Mouse (Mus musculus) hindbrain, embryonic 14.5 days (tissue): ENCODE data around the gene Ddb2. TPM values are rescaled to one million over a fixed set of nuclear protein-coding genes. Genes with fewer than 3 reads are reported as not detected.

Source experiments
- ATAC-seq: fragments of 200-750 bp; cut with Nextera tagmentation; 2 replicates; pipeline ENCODE4 v1.8.0; 2017; ENCODE audit warnings: moderate number of reproducible peaks, mild to moderate bottlenecking, moderate TSS enrichment, moderate library complexity; ENCODE audit not compliant: low FRiP score
- DNase-seq: peaks from one replicate; pipeline ENCODE4 v3.0.0-alpha.2; 2015; ENCODE audit warnings: low spot score
- H3K27ac ChIP-seq: fragments of 300-500 bp; sonication (generic); 2 replicates; pipeline ENCODE4 v1.5.1; 2014; ENCODE audit warnings: mild to moderate bottlenecking, moderate library complexity
- H3K27me3 ChIP-seq: fragments of 300-500 bp; sonication (generic); 2 replicates; pipeline ENCODE4 v1.6.1; 2014; ENCODE audit warnings: mild to moderate bottlenecking, low read length, mixed read lengths; ENCODE audit not compliant: control insufficient read depth, insufficient read depth
- H3K36me3 ChIP-seq: fragments of 300-500 bp; sonication (generic); replicated peaks from 2 replicates; pipeline ENCODE4 v1.6.1; 2014; ENCODE audit not compliant: control insufficient read depth, insufficient read depth
- H3K4me1 ChIP-seq: fragments of 300-500 bp; sonication (generic); replicated peaks from 2 replicates; pipeline ENCODE4 v1.6.1; 2014; ENCODE audit warnings: antibody characterized with exemption, low read length, mixed read lengths; ENCODE audit not compliant: control insufficient read depth, insufficient read depth
- H3K4me2 ChIP-seq: fragments of 300-500 bp; sonication (generic); replicated peaks from 2 replicates; pipeline ENCODE4 v1.6.1; 2014; ENCODE audit warnings: mild to moderate bottlenecking, moderate library complexity
- H3K4me3 ChIP-seq: fragments of 300-500 bp; sonication (generic); replicated peaks from 2 replicates; pipeline ENCODE4 v1.5.1; 2014; ENCODE audit warnings: mild to moderate bottlenecking, low read length
- H3K9ac ChIP-seq: fragments of 300-500 bp; sonication (generic); 2 replicates; pipeline ENCODE4 v1.6.1; 2014
- H3K9me3 ChIP-seq: fragments of 300-500 bp; sonication (generic); 2 replicates; pipeline ENCODE4 v1.6.1; 2016; ENCODE audit warnings: low read length; ENCODE audit not compliant: control insufficient read depth
- WGBS: fragments of 180-500 bp; shearing (Covaris S2); extraction: QIAGEN DNeasy Blood & Tissue Kit; methylation state at CpG from one replicate; pipeline ENCODE4 v1.1.7; 2014; 5-methylcytosine and 5-hydroxymethylcytosine counted together
- polyA plus RNA-seq: library from polyadenylated mRNA; unstranded; fragments of >200 nt; fragmentation: Nextera tagmentation; extraction: Ambion mirVana; gene quantifications from 2 replicates; pipeline ENCODE4 v1.2.1, GENCODE M21; 2014

Ddb2 gene
- polyA plus RNA-seq, 1 experiment from 2014 or later = 11.4 TPM

DNA sequence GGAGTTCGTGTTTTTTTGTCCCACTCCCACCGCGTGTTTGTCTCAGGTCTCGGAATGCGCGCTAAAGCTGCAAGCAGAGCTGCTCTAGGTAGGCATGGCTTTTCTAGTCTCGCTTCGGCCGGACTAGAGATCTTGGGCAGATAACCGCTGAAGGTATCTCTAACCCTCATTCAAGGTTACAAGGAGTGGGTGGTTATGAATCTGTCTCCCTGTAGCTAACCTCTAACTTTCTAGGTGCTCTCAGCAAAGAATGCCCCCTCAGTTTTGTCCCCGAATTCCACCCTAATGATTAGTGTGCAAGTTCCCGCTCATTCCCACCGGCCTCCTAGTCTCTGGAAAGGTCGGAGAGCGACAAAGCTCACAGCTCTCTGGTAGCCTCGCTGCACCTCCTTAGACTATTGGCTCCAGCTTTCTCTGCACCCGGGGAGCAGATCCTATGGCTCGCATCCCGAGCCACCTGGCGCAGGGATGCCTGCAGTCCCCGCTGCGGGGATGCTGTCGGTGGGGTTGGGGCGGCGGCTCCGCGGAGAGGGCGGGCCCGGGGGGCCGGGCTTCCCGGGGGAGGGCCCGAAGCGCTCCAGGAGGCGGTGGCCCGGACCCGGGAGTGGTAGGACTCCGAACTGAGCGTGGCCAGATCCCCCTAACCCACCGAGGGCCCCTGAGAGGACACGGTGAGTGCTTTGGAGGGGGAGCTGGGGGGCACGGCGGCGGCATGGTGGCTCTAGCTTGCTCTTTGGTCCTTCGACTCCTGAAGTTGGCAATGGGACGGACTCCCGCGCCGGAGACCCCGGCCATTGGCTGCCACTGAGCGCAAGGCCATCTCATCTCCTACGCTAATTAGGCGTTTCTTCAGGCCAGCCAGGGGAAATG lies 19.7 kb upstream of the Ddb2 start:
- Histone ChIP-seq H3K4me2 (peak overlapping the region; percentile 91), H3K27me3 (peaks cover 39% of the 10 kb centered on the region), H3K4me1 (peaks cover 36% of the 10 kb centered on the region), H3K36me3 (no peaks in the 10 kb centered on the region), H3K9ac (peak overlapping the region; percentile 52), H3K9me3 (no peaks in the 10 kb centered on the region), H3K4me3 (peak overlapping the region; percentile 44), H3K27ac (no peak overlapping the region)
- ATAC-seq (peak; percentile 49; the same call in 1 of the 2 replicates), DNase-seq (no peak)
- WGBS = under 1% methylated on average over 52 of the region's 52 CpGs

DNA sequence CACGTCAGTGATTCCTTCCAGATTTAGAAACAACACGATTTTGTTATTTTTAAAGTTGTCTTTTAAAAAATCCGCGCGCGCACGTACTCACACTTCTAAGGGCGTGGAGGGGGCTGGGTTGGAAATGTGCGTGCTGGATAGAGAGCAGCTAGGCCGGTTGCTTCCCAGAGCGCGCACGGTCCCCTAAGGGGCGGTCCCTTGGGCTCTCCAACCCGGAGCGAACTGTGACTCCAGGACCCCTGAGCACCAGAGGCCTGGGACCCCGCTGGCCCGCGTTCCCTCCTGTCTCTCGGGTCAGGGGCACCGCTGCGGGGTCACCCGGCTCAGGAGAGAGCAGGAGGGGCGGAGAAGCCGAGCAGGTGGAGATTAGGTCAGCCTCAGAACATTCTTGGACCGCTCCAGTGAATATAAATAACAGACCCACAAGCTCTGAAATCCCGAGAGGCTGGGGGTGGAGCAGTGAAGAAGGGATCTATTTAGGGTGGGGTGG lies 18.9 kb upstream of the Ddb2 start, which contains the start of gene Pacsin3:
Gene Pacsin3 (plus strand): TSS at position 294 of the 490 bp plus-strand sequence.
- Histone ChIP-seq H3K27me3 (peaks cover 39% of the 10 kb centered on the region), H3K9me3 (no peaks in the 10 kb centered on the region), H3K27ac (no peak within 1 kb of the TSS), H3K4me2 (peak within 1 kb of the TSS; percentile 91), H3K4me3 (peak within 1 kb of the TSS; percentile 44), H3K4me1 (peaks cover 36% of the 10 kb centered on the region), H3K36me3 (no peaks in the 10 kb centered on the region), H3K9ac (peak within 1 kb of the TSS; percentile 52)
- ATAC-seq (no peak), DNase-seq (no peak)
- WGBS = under 1% methylated on average over 27 of the region's 27 CpGs

DNA sequence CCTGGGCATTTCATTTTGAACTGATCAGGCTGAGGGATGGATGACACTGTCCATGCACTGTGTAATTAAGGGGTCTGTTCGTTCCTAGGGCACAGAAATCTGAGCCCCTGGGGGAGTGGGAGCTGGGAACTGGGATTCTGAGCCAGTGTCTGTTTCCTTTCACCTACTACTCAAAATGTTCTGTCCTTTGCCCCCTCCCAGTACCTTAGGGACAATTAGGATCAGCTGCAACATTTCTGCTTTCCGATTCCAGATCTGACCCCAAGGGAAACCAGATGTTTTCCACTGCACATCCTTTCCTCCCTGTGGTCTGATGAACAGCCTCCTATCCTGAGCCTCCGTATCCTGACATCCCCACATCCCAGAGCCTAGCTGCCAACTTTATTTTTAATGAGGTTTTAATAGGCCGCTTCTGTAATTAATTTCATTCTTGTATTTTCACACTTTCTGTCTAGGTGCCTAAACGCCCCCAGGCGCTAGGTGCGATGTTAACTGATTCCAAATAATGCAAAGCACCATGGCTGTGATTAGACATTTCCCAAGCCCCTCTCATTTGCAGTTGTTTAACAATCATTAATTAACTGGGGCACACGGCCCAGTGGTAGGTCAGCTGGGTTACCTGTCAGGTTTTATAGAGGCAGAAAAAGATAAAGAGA lies 18.1 kb upstream of the Ddb2 start:
- no peak overlapping the region for H3K9ac ChIP-seq
- no peaks in the 10 kb centered on the region for H3K9me3 ChIP-seq
- peaks cover 39% of the 10 kb centered on the region for H3K27me3 ChIP-seq
- peaks cover 36% of the 10 kb centered on the region for H3K4me1 ChIP-seq
- peak overlapping the region; percentile 91 for H3K4me2 ChIP-seq
- no peaks in the 10 kb centered on the region for H3K36me3 ChIP-seq
- no peak overlapping the region for H3K27ac ChIP-seq
- no peak for DNase-seq
- ATAC-seq = no peak
- no peak overlapping the region for H3K4me3 ChIP-seq
- 25% methylated on average over 8 of the region's 8 CpGs for WGBS

DNA sequence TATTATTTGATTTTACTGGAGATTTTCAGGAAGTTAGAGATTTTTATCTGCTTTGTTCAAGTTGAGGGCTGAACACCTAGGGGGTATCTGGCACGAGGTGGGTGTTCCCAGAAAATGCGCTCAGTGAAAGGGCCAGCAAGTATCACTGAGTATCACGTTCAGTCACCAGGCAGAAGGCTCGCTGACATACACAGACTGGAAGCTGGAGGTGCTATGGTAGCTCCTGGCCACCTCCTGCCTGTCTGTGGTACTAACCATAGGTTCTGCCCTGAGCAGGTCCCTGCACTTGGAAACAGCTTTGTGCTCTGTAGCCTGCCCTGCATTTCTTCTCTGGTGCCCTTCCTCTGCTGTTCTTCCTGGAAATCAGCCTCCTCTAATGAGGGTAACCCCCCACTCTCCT lies 15.7 kb upstream of the Ddb2 start:
- no peaks in the 10 kb centered on the region for H3K9me3 ChIP-seq
- ATAC-seq = no peak
- H3K36me3 ChIP-seq = no peaks in the 10 kb centered on the region
- 71% methylated on average over 4 of the region's 4 CpGs for WGBS
- no peak overlapping the region for H3K4me2 ChIP-seq
- H3K9ac ChIP-seq = no peak overlapping the region
- peaks cover 31% of the 10 kb centered on the region for H3K27me3 ChIP-seq
- H3K27ac ChIP-seq = no peak overlapping the region
- no peak overlapping the region for H3K4me3 ChIP-seq
- H3K4me1 ChIP-seq = peaks cover 30% of the 10 kb centered on the region
- no peak for DNase-seq

DNA sequence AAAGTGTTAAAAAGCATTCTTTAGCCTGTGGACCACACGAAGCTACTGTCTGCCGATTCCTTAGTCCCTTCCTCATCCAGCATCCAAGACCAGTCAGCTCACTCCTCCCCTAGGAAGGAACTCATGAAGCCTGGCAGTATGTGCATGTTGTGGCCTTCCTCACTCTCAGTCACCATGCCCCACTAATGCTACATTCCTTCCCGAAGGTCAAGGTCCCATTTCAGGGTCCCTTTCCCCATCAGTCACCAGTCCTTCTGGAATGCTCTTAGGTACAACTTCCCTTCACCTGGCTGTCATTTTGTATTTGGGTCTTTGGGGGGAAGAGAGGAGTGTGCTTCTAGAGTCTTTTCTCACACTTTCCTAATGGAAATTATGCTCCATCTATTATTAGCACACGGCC lies 15.2 kb upstream of the Ddb2 start:
- ATAC-seq (no peak), DNase-seq (no peak)
- H3K9me3 ChIP-seq = no peaks in the 10 kb centered on the region
- no peak overlapping the region for H3K27ac ChIP-seq
- H3K4me1 ChIP-seq = peaks cover 25% of the 10 kb centered on the region
- no peak overlapping the region for H3K9ac ChIP-seq
- H3K4me2 ChIP-seq = no peak overlapping the region
- peaks cover 26% of the 10 kb centered on the region for H3K27me3 ChIP-seq
- WGBS = 80% methylated on average over 4 of the region's 4 CpGs
- no peaks in the 10 kb centered on the region for H3K36me3 ChIP-seq
- H3K4me3 ChIP-seq = no peak overlapping the region

DNA sequence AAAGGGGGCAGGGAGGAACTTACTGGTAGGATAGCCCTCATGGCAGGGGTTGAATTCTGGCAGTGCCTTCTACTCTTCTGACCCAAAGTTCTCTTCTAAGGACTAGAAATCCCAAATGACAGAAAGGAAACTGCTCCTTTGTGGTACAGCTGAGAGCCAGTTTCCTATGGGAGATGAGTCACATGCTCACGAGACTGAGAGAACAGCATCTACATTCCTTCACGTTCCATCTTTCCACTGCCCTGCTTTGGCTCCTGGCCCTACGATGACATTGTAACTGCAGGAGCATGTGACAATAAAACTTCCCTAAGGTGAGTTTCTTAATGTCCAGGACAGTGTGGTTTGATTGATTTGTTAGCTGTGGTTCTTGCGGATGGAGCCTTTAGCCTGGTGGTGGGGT lies 11.6 kb upstream of the Ddb2 start:
- H3K4me3 ChIP-seq = no peak overlapping the region
- H3K9ac ChIP-seq = no peak overlapping the region
- no peak overlapping the region for H3K4me2 ChIP-seq
- DNase-seq = no peak
- no peaks in the 10 kb centered on the region for H3K4me1 ChIP-seq
- WGBS = 93% methylated on average over 4 of the region's 4 CpGs
- no peak for ATAC-seq
- no peaks in the 10 kb centered on the region for H3K36me3 ChIP-seq
- H3K27ac ChIP-seq = no peak overlapping the region
- 0 out of 2 replicates have a peak, but pooled peaks cover 2% of the 10 kb centered on the region for H3K27me3 ChIP-seq
- H3K9me3 ChIP-seq = no peaks in the 10 kb centered on the region

DNA sequence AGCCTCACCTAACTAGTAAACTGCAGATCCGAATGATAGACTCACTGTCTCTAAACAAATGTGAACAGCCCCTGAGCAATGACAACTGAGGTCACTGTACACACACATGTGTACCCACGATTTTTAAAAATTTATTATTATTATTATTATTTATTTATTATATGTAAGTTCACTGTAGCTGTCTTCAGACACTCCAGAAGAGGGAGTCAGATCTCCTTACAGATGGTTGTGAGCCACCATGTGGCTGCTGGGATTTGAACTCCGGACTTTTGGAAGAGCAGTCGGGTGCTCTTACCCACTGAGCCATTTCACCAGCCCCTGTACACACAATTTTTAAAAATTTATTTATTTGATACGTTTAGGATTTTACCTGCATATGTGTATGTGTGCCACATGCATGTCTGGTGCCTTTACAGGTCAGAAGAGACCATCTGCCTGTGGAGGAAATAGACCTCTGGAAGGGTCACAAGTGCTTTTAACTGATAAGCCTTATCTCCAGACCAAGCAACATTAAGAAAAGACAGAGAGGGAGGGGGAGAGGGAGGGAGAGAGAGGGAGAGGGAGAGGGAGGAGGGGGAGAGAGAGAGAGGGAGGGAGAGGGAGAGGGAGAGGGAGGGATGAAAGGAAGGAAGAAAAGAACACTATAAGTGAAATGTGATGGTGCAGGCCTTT lies 7.9 kb upstream of the Ddb2 start:
- no peak for ATAC-seq
- 86% methylated on average over 5 of the region's 5 CpGs for WGBS

DNA sequence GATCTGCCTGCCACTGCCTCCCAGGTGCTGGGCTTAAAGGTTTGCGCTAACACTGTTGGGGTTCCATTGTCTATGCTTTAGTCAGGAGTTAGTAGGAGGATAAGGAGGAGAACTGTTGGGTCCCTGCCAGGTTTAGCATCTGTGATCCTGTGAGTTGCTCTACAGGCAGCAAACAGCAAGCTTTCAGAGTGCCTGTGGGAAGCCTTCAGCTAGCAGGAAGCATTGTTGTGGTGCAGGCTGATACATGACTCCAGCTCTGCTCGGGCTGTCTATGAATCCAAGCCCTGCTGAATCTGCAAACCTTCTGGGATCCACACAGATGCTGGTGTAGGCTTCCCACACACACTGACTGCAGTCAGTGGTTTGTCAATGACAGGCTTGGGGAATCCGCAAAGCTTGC lies 6.6 kb upstream of the Ddb2 start:
- H3K27ac ChIP-seq = no peak overlapping the region
- H3K9ac ChIP-seq = no peak overlapping the region
- no peaks in the 10 kb centered on the region for H3K36me3 ChIP-seq
- H3K27me3 ChIP-seq = no peaks in the 10 kb centered on the region
- no peak overlapping the region for H3K4me2 ChIP-seq
- H3K4me3 ChIP-seq = no peak overlapping the region
- DNase-seq = no peak
- ATAC-seq = 0 out of 2 replicates have a peak, but pooled peaks have one; percentile 46
- WGBS = 59% methylated on average over 3 of the region's 3 CpGs
- H3K4me1 ChIP-seq = no peaks in the 10 kb centered on the region
- H3K9me3 ChIP-seq = no peaks in the 10 kb centered on the region

More for the DNA sequence above, 7.9 kb upstream of the Ddb2 start:
- H3K36me3 ChIP-seq = no peaks in the 10 kb centered on the region
- no peak overlapping the region for H3K4me3 ChIP-seq
- no peak overlapping the region for H3K27ac ChIP-seq
- H3K27me3 ChIP-seq = no peaks in the 10 kb centered on the region
- H3K4me1 ChIP-seq = no peaks in the 10 kb centered on the region
- H3K9ac ChIP-seq = no peak overlapping the region
- DNase-seq = no peak
- no peak overlapping the region for H3K4me2 ChIP-seq
- no peaks in the 10 kb centered on the region for H3K9me3 ChIP-seq

DNA sequence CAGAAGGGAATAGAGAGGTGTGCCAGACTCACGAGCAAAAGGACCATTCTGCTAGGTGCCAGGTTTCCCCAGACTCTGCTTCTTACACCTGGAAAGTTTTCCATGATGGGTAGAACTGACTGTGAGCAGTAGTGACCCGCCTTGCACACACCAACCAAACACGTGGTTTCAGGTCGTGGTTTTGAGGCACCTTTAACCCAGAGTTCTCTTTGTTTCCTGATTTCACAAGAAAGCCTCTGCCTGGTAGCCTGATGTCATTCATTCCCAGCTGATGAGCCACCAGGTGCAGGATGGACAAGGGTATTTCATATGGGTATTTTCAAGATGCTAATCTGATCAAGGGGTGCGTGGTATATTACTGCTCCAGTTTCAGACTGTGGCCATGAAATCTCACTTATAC lies 5.8 kb upstream of the Ddb2 start:
- WGBS = 73% methylated on average over 5 of the region's 5 CpGs
- no peak overlapping the region for H3K27ac ChIP-seq
- H3K4me2 ChIP-seq = no peak overlapping the region
- ATAC-seq = no peak
- H3K36me3 ChIP-seq = no peaks in the 10 kb centered on the region
- no peak overlapping the region for H3K4me3 ChIP-seq
- no peaks in the 10 kb centered on the region for H3K9me3 ChIP-seq
- H3K9ac ChIP-seq = no peak overlapping the region
- DNase-seq = no peak
- H3K4me1 ChIP-seq = no peaks in the 10 kb centered on the region
- H3K27me3 ChIP-seq = no peaks in the 10 kb centered on the region
